Mouse (Mus musculus): ENCODE measurements around the gene Zfr2. TPM values are rescaled to one million over a fixed set of nuclear protein-coding genes. Genes with fewer than 3 reads are reported as not detected.
A peak's percentile ranks its signal among the peaks of the same experiment; 100 is the strongest.

The Zfr2 gene
- total and polyA plus RNA-seq, 3 experiments, result 0.81 to 1.4 TPM; not detected in 1

DNA sequence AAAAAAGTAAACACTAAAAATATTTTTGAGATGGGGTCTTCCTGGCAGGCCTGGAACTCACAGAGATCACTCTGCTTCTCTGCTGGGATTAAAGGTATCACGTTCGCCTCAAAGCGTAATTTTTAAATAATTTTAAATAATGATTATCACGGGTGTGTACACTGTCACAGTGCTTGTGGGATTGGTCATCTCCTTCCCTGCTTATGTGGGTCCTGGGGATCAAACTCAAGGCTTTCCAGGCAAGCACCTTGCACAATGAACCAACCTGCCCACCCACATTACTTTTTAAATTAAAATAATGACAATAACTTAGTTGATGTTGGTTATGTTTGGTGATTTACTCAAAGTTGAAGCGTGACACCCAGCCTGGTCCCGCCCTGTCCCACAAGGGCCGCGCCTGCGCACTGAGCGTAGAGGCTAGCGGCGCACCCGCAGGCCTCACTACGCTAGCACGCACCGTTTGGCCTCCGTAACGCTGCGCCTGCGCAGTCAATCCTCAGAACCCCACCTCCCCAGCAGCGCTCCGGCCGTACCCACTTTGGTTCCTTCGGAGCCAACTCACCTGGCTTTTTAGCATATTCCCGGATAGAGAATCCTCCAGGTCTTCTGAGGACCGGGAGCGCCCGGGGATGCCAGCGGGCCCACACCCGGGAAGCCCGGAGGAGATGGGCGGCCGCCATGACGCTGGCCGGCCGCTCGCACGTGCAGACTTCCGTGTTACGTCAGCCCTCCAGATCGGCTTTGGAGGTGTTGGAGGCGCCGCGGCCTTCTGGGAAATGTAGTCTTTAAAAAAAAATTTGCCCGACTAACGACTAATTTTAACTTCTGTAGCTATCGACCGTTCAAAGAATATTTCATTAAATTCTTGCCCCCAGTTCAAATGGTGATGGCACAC, 33.5 kb downstream of the Zfr2 start, which contains the start of the genes Mrpl54 and Apba3:
Mrpl54 (minus strand) TSS at position 724 of the 895 bp plus-strand sequence.
Apba3 (plus strand) TSS at position 750 of the 895 bp plus-strand sequence.
- peaks cover 4 to 18% of the 10 kb centered on the region in 2 experiments; a peak in 3 of 4 replicates for H3K4me1 ChIP-seq (ENCODE audit: control insufficient read depth in 1 of 2, insufficient read depth in 2 of 2, low read length in 2 of 2)
- peak within 1 kb of the TSS; percentile 93 for H3K27ac ChIP-seq (ENCODE audit: control insufficient read depth, low read depth, low read length)
- no peaks in the 10 kb centered on the region for H3K27me3 ChIP-seq (ENCODE audit: control insufficient read depth in 1 of 2, insufficient read depth in 2 of 2, low read length in 2 of 2)
- DNase-seq (ENCODE audit: low read depth, low spot score), result peak; percentile 97
- peak within 1 kb of the TSS; percentile 98 for H3K9ac ChIP-seq (ENCODE audit: control insufficient read depth, low read depth, low read length, poor library complexity, severe bottlenecking)
- H3K4me3 ChIP-seq (ENCODE audit: control insufficient read depth in 1 of 2, insufficient read depth in 1 of 2, low read depth in 2 of 2, low read length in 2 of 2), result peak within 1 kb of the TSS; percentile 82 to 100
- H3K79me2 ChIP-seq (ENCODE audit: control insufficient read depth, insufficient read depth, low read length, poor library complexity), result peaks cover 21% of the 10 kb centered on the region
- no peaks in the 10 kb centered on the region; a peak in 1 of 4 replicates for H3K36me3 ChIP-seq (ENCODE audit: control insufficient read depth in 1 of 2, insufficient read depth in 2 of 2, low read length in 2 of 2)
- H3K9me3 ChIP-seq (replicated peaks; ENCODE audit: insufficient read depth, low read length), result no peaks in the 10 kb centered on the region
- TF ChIP-seq EP300 (IDR thresholded peaks at IDR 0.05; ENCODE audit: low read depth in 1 of 2, low read length in 2 of 2) (no peak), KAT2A (conservative IDR thresholded peaks at IDR 0.05; ENCODE audit: low read depth, low read length) (peak; percentile 84), MAX (IDR thresholded peaks at IDR 0.05; ENCODE audit: low read length) (peak; percentile 91), ZNF384 (IDR thresholded peaks at IDR 0.05; ENCODE audit: low read depth, low read length) (0 out of 2 replicates have a peak, but pooled peaks have one; percentile 10), UBTF (IDR thresholded peaks at IDR 0.05; ENCODE audit: borderline replicate concordance, insufficient read depth, low read depth, low read length) (no peak), ELF1 (IDR thresholded peaks at IDR 0.05; ENCODE audit: low read depth, low read length) (peak; percentile 96), MAZ (IDR thresholded peaks at IDR 0.05; ENCODE audit: low read depth, low read length) (0 out of 2 replicates have a peak, but pooled peaks have one; percentile 46), SIN3A (IDR thresholded peaks at IDR 0.05; ENCODE audit: low read length) (peak; percentile 86), POLR2AphosphoS5 (IDR thresholded peaks at IDR 0.05; ENCODE audit: borderline replicate concordance, low read depth, low read length) (no peak), RAD21 (IDR thresholded peaks at IDR 0.05; ENCODE audit: low read depth, low read length) (no peak), BHLHE40 (IDR thresholded peaks at IDR 0.05; ENCODE audit: borderline replicate concordance, low read depth, low read length) (peak; percentile 99), MYC (IDR thresholded peaks at IDR 0.05; ENCODE audit: low read depth, low read length) (peak; percentile 98), TBP (IDR thresholded peaks at IDR 0.05; ENCODE audit: low read depth, low read length) (peak; percentile 15; the same call in 1 of the 2 replicates), NRF1 (IDR thresholded peaks at IDR 0.05; ENCODE audit: insufficient read depth, low read depth, low read length, poor library complexity, severe bottlenecking) (peak; percentile 97), TCF12 (IDR thresholded peaks at IDR 0.05; ENCODE audit: low read depth, low read length) (peak; percentile 50; the same call in 1 of the 2 replicates), MXI1 (IDR thresholded peaks at IDR 0.05; ENCODE audit: low read depth, low read length) (peak; percentile 90), POLR2A (IDR thresholded peaks at IDR 0.05; ENCODE audit: control insufficient read depth in 1 of 2, insufficient read depth in 1 of 2, low read depth in 1 of 2, low read length in 2 of 2, poor library complexity in 1 of 2) (peak; percentile 78 to 83; a peak in 3 of 4 replicates), TAL1 (IDR thresholded peaks at IDR 0.05; ENCODE audit: low read length) (no peak), ETS1 (IDR thresholded peaks at IDR 0.05; ENCODE audit: low read depth, low read length) (no peak; the same call in 1 of the 2 replicates), USF2 (IDR thresholded peaks at IDR 0.05; ENCODE audit: borderline replicate concordance in 1 of 2, insufficient read depth in 1 of 2, low read depth in 1 of 2, low read length in 2 of 2) (no peak), ZMIZ1 (IDR thresholded peaks at IDR 0.05; ENCODE audit: low read depth, low read length) (no peak; the same call in 1 of the 2 replicates), NELFE (IDR thresholded peaks at IDR 0.05; ENCODE audit: low read depth, low read length) (peak; percentile 82; the same call in 1 of the 2 replicates), POLR2AphosphoS2 (IDR thresholded peaks at IDR 0.05; ENCODE audit: low read length) (0 out of 2 replicates have a peak, but pooled peaks have one; percentile 53), HCFC1 (IDR thresholded peaks at IDR 0.05; ENCODE audit: low read depth, low read length) (peak; percentile 97), MEF2A (IDR thresholded peaks at IDR 0.05; ENCODE audit: extremely low read depth, insufficient replicate concordance, low read depth, low read length, poor library complexity, severe bottlenecking) (no peak)

All from MEL (cell line).